Mouse (Mus musculus) embryonic facial prominence, embryonic 12.5 days (tissue): ENCODE measurements at regions not wholly inside any gene's neighbourhood (a gene's known extent, or its start where the extent isn't known, plus 50 kb on each side); places are given as distances from the start of the nearest gene placed in this dataset.

Experiments
- ATAC-seq: fragments of 200-750 bp; cut with Nextera tagmentation; 2 replicates; pipeline ENCODE4 v1.8.0; 2017; ENCODE audit not compliant: insufficient number of reproducible peaks, insufficient read depth, low FRiP score, low TSS enrichment
- H3K27ac ChIP-seq: fragments of 300-500 bp; sonication (generic); 2 replicates; pipeline ENCODE4 v1.5.1; 2016; ENCODE audit warnings: mild to moderate bottlenecking
- H3K27me3 ChIP-seq: fragments of 300-500 bp; sonication (generic); 2 replicates; pipeline ENCODE4 v1.6.1; 2016; ENCODE audit warnings: mild to moderate bottlenecking, moderate library complexity
- H3K36me3 ChIP-seq: fragments of 300-500 bp; sonication (generic); 2 replicates; pipeline ENCODE4 v1.6.1; 2016; ENCODE audit warnings: mild to moderate bottlenecking
- H3K4me1 ChIP-seq: fragments of 300-500 bp; sonication (generic); 2 replicates; pipeline ENCODE4 v1.6.1; 2016
- H3K4me2 ChIP-seq: fragments of 300-500 bp; sonication (generic); replicated peaks from 2 replicates; pipeline ENCODE4 v1.6.1; 2016; ENCODE audit warnings: mild to moderate bottlenecking, moderate library complexity
- H3K4me3 ChIP-seq: fragments of 300-500 bp; sonication (generic); 2 replicates; pipeline ENCODE4 v1.5.1; 2016; ENCODE audit warnings: mild to moderate bottlenecking
- H3K9ac ChIP-seq: fragments of 300-500 bp; sonication (generic); 2 replicates; pipeline ENCODE4 v1.6.1; 2016; ENCODE audit warnings: mild to moderate bottlenecking, moderate library complexity
- H3K9me3 ChIP-seq: fragments of 300-500 bp; sonication (generic); 2 replicates; pipeline ENCODE4 v1.6.1; 2016; ENCODE audit warnings: mild to moderate bottlenecking, moderate library complexity
- WGBS: fragments of 180-500 bp; shearing (Covaris S2); methylation state at CpG from one replicate; pipeline ENCODE4 v1.1.7; 2016; 5-methylcytosine and 5-hydroxymethylcytosine counted together

- WGBS: 17% methylated on average over 1 of the region's 1 CpGs
- Histone ChIP-seq H3K27me3 (no peaks in the 10 kb centered on the region), H3K9ac (no peak overlapping the region), H3K36me3 (no peaks in the 10 kb centered on the region), H3K4me1 (peaks cover 13% of the 10 kb centered on the region), H3K27ac (no peak overlapping the region), H3K4me3 (no peak overlapping the region), H3K4me2 (no peak overlapping the region), H3K9me3 (no peaks in the 10 kb centered on the region)
- no peak for ATAC-seq
These were observed 58.9 kb downstream of the Olfr267 start for GRCm38 (mm10) chr4:58728641-58729040.

GRCm38 (mm10) chr4:58726424-58726823 is 61.1 kb downstream of the Olfr267 start:
- Histone ChIP-seq H3K4me2 (no peak overlapping the region), H3K27me3 (no peaks in the 10 kb centered on the region), H3K4me3 (no peak overlapping the region), H3K36me3 (no peaks in the 10 kb centered on the region), H3K27ac (no peak overlapping the region), H3K4me1 (peaks cover 17% of the 10 kb centered on the region), H3K9me3 (no peaks in the 10 kb centered on the region), H3K9ac (no peak overlapping the region)
- WGBS: 22% methylated on average over 2 of the region's 2 CpGs
- no peak for ATAC-seq

DNA sequence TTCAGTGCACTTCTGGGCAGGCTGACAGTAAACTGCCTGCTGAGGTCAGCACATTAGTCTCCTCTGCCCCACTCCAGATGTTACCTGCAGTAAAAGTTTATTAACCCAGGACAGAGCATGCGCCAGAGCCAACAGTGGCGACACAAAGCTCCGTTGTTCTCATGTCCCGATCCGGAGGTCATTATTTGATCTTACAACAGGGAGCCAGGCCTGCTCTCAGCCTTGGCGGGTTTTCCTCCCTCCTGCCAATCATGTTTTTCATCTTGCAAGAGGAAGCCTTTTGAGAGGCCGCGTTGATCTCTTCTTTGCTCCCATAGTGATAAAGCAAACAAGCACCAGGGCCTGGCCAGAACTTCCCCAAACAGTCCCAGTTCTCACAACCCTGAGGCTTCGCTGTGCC is 64.7 kb downstream of the Olfr267 start:
- Histone ChIP-seq H3K4me2 (no peak overlapping the region), H3K27ac (0 out of 2 replicates have a peak overlapping the region, but pooled peaks have one; percentile 60), H3K9me3 (no peaks in the 10 kb centered on the region), H3K9ac (no peak overlapping the region), H3K27me3 (no peaks in the 10 kb centered on the region), H3K4me3 (no peak overlapping the region), H3K36me3 (no peaks in the 10 kb centered on the region), H3K4me1 (peaks cover 17% of the 10 kb centered on the region)
- ATAC-seq: no peak
- 30% methylated on average over 9 of the region's 9 CpGs for WGBS

GRCm38 (mm10) chr4:58720682-58721081 is 66.8 kb downstream of the Olfr267 start:
- Histone ChIP-seq H3K4me2 (no peak overlapping the region), H3K4me3 (no peak overlapping the region), H3K27ac (no peak overlapping the region), H3K4me1 (peaks cover 5% of the 10 kb centered on the region), H3K9me3 (no peaks in the 10 kb centered on the region), H3K9ac (no peak overlapping the region), H3K36me3 (no peaks in the 10 kb centered on the region), H3K27me3 (no peaks in the 10 kb centered on the region)
- 85% methylated on average over 8 of the region's 8 CpGs for WGBS
- ATAC-seq: no peak

DNA sequence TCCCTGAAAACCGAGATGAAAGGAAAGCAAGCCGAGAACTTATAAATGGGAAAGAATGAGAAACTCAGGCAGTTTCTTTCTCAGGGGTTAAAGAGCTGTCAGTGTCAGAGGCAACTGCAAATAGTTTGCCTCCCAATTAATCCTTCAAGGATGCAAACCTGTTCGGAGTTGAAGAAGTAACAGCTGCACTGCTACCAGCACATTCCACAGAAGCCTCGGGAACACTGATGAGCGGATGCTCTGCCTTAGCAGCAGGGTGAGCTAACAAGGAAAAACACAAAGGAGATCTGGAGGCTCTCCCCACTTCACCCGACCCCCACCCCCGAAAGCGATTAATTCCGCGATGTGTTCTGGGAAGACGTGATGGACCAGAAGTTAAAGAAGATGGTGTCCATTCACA is 71.1 kb downstream of the Olfr267 start:
- 0 out of 2 replicates have a peak, but pooled peaks cover 4% of the 10 kb centered on the region for H3K4me1 ChIP-seq
- WGBS: 36% methylated on average over 11 of the region's 11 CpGs
- H3K9me3 ChIP-seq: no peaks in the 10 kb centered on the region
- ATAC-seq: no peak
- no peak overlapping the region for H3K9ac ChIP-seq
- no peaks in the 10 kb centered on the region for H3K36me3 ChIP-seq
- H3K27ac ChIP-seq: no peak overlapping the region
- no peak overlapping the region for H3K4me2 ChIP-seq
- no peak overlapping the region for H3K4me3 ChIP-seq
- H3K27me3 ChIP-seq: no peaks in the 10 kb centered on the region

DNA sequence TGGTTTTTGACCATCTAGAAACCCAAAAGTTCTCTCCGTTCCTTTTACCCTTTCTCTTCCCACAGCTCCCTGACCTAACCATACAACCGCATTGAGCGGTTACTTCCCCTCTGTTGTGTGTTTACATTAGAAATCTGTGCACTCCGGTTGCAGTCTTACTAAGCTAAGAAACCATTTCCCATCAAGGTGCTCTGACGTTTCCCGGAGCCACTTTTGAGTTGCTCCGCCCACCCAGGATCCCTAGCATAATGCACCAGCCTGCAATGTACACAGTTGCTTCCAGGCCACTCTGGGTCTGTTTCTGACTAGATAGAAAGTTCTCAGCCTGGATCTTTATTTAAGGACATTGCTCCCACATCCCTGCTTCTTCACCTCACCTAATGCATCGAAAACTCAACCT is 71.7 kb downstream of the Olfr267 start:
- Histone ChIP-seq H3K27ac (no peak overlapping the region), H3K4me3 (no peak overlapping the region), H3K4me2 (no peak overlapping the region), H3K36me3 (no peaks in the 10 kb centered on the region), H3K9me3 (no peaks in the 10 kb centered on the region), H3K4me1 (0 out of 2 replicates have a peak, but pooled peaks cover 4% of the 10 kb centered on the region), H3K9ac (no peak overlapping the region), H3K27me3 (no peaks in the 10 kb centered on the region)
- no peak for ATAC-seq
- 81% methylated on average over 8 of the region's 8 CpGs for WGBS

DNA sequence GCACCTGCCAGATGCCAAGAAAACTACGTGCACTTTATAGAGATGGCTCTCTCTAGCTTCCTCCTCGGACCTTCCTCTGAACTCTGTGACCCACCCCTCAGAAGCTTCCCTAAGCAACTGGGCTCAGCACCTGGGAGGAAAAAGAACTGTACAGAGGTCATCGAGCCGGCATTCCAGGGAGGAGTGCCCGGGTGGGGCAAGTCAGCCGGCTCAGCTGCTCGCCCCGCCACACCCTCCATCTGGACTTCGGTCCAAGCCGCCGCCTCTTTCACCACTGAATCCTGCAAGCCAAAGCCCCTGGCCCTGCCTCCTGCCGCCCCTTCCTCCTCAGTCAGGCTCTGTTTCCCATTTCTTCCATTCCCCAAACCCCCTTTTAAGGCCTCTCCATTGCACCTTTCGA is 73.3 kb downstream of the Olfr267 start:
- Histone ChIP-seq H3K4me2 (no peak overlapping the region), H3K4me1 (0 out of 2 replicates have a peak, but pooled peaks cover 4% of the 10 kb centered on the region), H3K27me3 (no peaks in the 10 kb centered on the region), H3K4me3 (no peak overlapping the region), H3K27ac (no peak overlapping the region), H3K9ac (no peak overlapping the region), H3K36me3 (no peaks in the 10 kb centered on the region), H3K9me3 (no peaks in the 10 kb centered on the region)
- no peak for ATAC-seq
- 35% methylated on average over 13 of the region's 13 CpGs for WGBS

- Histone ChIP-seq H3K36me3 (no peaks in the 10 kb centered on the region), H3K27me3 (no peaks in the 10 kb centered on the region), H3K27ac (no peak overlapping the region), H3K4me2 (no peak overlapping the region), H3K9me3 (peaks cover 4% of the 10 kb centered on the region; the same call in 1 of the 2 replicates), H3K4me3 (no peak overlapping the region), H3K4me1 (0 out of 2 replicates have a peak, but pooled peaks cover 4% of the 10 kb centered on the region), H3K9ac (no peak overlapping the region)
- no peak for ATAC-seq
- 89% methylated on average over 2 of the region's 2 CpGs for WGBS
These were observed 74.6 kb downstream of the Olfr267 start for GRCm38 (mm10) chr4:58712875-58713274.

DNA sequence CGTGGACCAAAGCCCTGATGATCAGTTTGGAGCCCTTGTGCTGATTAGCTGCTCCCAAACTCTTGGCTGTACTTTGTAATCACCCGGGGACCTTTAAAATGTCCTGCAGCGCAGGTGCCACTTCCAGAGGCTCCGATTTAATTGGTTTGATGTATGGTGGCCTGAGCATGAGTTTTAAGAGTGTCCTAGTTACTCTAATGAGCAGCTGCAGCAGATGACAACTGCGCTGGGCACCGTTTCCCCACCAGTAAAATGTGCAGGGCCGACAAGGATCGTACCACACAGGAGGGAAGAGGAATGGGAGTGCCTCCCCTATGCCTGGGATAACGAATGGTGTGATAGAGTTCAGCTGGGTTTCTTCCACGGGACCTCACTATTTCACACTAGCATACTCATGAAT is 75.3 kb downstream of the Olfr267 start:
- Histone ChIP-seq H3K4me2 (no peak overlapping the region), H3K4me3 (no peak overlapping the region), H3K27me3 (no peaks in the 10 kb centered on the region), H3K36me3 (no peaks in the 10 kb centered on the region), H3K9me3 (peaks cover 4% of the 10 kb centered on the region; the same call in 1 of the 2 replicates), H3K27ac (no peak overlapping the region), H3K9ac (no peak overlapping the region), H3K4me1 (0 out of 2 replicates have a peak, but pooled peaks cover 4% of the 10 kb centered on the region)
- WGBS: 82% methylated on average over 10 of the region's 10 CpGs
- ATAC-seq: no peak

DNA sequence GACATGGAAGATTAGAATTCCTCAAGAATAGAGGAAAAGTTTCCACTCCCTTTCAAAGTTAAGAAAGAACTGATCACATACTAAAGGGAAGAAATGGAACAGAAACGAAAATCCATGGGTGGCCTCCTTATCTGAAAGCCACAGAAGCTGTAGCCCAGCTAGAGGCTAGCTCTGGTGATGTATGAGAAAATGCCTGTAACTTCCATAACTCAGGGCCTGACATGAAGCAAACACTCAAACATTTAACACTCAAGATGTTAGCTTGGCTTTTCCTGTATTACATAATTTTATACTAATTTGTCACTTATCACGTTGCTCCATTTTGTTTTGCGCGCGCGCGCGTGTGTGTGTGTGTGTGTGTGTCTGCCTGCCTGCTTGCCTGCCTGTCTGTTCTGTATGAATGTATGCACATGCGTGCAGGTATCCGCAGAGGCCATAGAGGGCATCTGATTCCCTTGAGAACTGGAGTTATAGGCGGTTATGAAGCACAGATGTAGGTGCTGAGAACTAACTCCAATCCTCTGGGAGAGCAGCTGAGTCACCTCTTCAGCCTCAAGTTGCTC is 88.2 kb downstream of the Olfr267 start:
- H3K27ac ChIP-seq: no peak overlapping the region
- no peaks in the 10 kb centered on the region for H3K36me3 ChIP-seq
- H3K27me3 ChIP-seq: no peaks in the 10 kb centered on the region
- no peak overlapping the region for H3K9ac ChIP-seq
- H3K4me1 ChIP-seq: no peaks in the 10 kb centered on the region
- no peak overlapping the region for H3K4me2 ChIP-seq
- no peaks in the 10 kb centered on the region for H3K9me3 ChIP-seq
- ATAC-seq: no peak
- no peak overlapping the region for H3K4me3 ChIP-seq
- WGBS: 90% methylated on average over 11 of the region's 11 CpGs

- 75% methylated on average over 5 of the region's 5 CpGs for WGBS
- Histone ChIP-seq H3K4me2 (no peak overlapping the region), H3K27ac (no peak overlapping the region), H3K9me3 (no peaks in the 10 kb centered on the region), H3K4me3 (no peak overlapping the region), H3K36me3 (no peaks in the 10 kb centered on the region), H3K4me1 (no peaks in the 10 kb centered on the region), H3K9ac (no peak overlapping the region), H3K27me3 (no peaks in the 10 kb centered on the region)
- no peak for ATAC-seq
These were observed 88.7 kb downstream of the Olfr267 start for GRCm38 (mm10) chr4:58698828-58699227.

- 56% methylated on average over 4 of the region's 4 CpGs for WGBS
These were observed 90.8 kb downstream of the Olfr267 start for GRCm38 (mm10) chr4:58696684-58697083.

More at GRCm38 (mm10) chr4:58696684-58697083, 90.8 kb downstream of the Olfr267 start:
- H3K9me3 ChIP-seq: no peaks in the 10 kb centered on the region
- no peak overlapping the region for H3K9ac ChIP-seq
- no peak overlapping the region for H3K27ac ChIP-seq
- H3K4me3 ChIP-seq: no peak overlapping the region
- H3K36me3 ChIP-seq: no peaks in the 10 kb centered on the region
- no peak overlapping the region for H3K4me2 ChIP-seq
- no peaks in the 10 kb centered on the region for H3K4me1 ChIP-seq
- H3K27me3 ChIP-seq: no peaks in the 10 kb centered on the region
- ATAC-seq: no peak
